Mouse (Mus musculus) ES-Bruce4 (cell line): ENCODE data around the gene Usp6nl.

Experiments used
- CTCF ChIP-seq: IDR thresholded peaks from one replicate; pipeline ENCODE4 v1.8.1; 2011; ENCODE audit warnings: low read depth, low read length
- EP300 ChIP-seq: IDR thresholded peaks from 2 replicates; pipeline ENCODE4 v1.6.1; 2011; ENCODE audit warnings: low read depth, low read length; ENCODE audit not compliant: insufficient read depth
- POLR2A ChIP-seq: IDR thresholded peaks from one replicate; pipeline ENCODE4 v1.8.1; 2011; ENCODE audit warnings: low read length; ENCODE audit not compliant: insufficient read depth

GRCm38 (mm10) chr2:6376941-6377340 lies 54.5 kb downstream of the Usp6nl start:
- TF ChIP-seq EP300 (no peak), CTCF (no peak), POLR2A (no peak)
